Mouse (Mus musculus): ENCODE results near the gene Dync1h1. TPM values are rescaled to one million over a fixed set of nuclear protein-coding genes. Genes with fewer than 3 reads are reported as not detected.
"Not testable (repeated sequence)": the region's sequence is repeated elsewhere in the genome, so short reads cannot be mapped to it uniquely, and the experiment has no call there.

The Dync1h1 gene
- total and polyA plus RNA-seq, 3 experiments = 24.9 to 114 (median 80.1) TPM

GRCm38 (mm10) chr12:110701363-110701762 is 100.1 kb downstream of the Dync1h1 start:
- Histone ChIP-seq H3K4me1 (ENCODE audit: control insufficient read depth in 1 of 2, insufficient read depth in 2 of 2) (peaks cover 34 to 72% of the 10 kb centered on the region in 2 experiments), H3K27ac (ENCODE audit: insufficient read depth, low read depth) (peak overlapping the region; percentile 70), H3K9ac (ENCODE audit: insufficient read depth, low read depth) (peak overlapping the region; percentile 5; the same call in 1 of the 2 replicates)
- dilution Hi-C loops (cut with MboI; ENCODE audit: extremely low pct_ligation_motif_present, extremely low pct_unique_long_range_greater_than_20kb, low sequenced_read_pairs); H3K27me3 ChIP-seq (replicated peaks); H3K9me3 ChIP-seq (replicated peaks; ENCODE audit: low read length); H3K4me2 ChIP-seq (ENCODE audit: insufficient read depth, low read depth, poor library complexity, severe bottlenecking); H3K79me2 ChIP-seq (replicated peaks; ENCODE audit: control insufficient read depth, extremely low read depth, insufficient read depth, poor library complexity, severe bottlenecking); H3K36me3 ChIP-seq (replicated peaks in 1 of 2; ENCODE audit: control insufficient read depth in 1 of 2, insufficient read depth in 1 of 2, low read length in 1 of 2); in situ Hi-C loops (cut with MboI; ENCODE audit: low pct_ligation_motif_present, low pct_unique_long_range_greater_than_20kb, low sequenced_read_pairs); H3K4me3 ChIP-seq (replicated peaks in 1 of 3; ENCODE audit: low read depth in 2 of 3, low read length in 2 of 3, poor library complexity in 1 of 3): not testable (repeated sequence)
- TF ChIP-seq POLR2A (IDR thresholded peaks at IDR 0.05; ENCODE audit: low read depth, low read length) (peak; percentile 46; the same call in 1 of the 2 replicates), IRF4 (IDR thresholded peaks at IDR 0.05; ENCODE audit: low read depth, low read length) (peak; percentile 24; the same call in 1 of the 2 replicates), MYC (IDR thresholded peaks at IDR 0.05; ENCODE audit: low read depth, low read length) (peak; percentile 97), HCFC1 (IDR thresholded peaks at IDR 0.05; ENCODE audit: low read depth, low read length) (peak; percentile 32; the same call in 1 of the 2 replicates), ZMIZ1 (IDR thresholded peaks at IDR 0.05; ENCODE audit: low read depth, low read length) (peak; percentile 59), MAZ (IDR thresholded peaks at IDR 0.05; ENCODE audit: low read depth, low read length) (peak; percentile 89), TCF12 (IDR thresholded peaks at IDR 0.05; ENCODE audit: low read depth, low read length) (peak; percentile 53; the same call in 1 of the 2 replicates), ETS1 (conservative IDR thresholded peaks at IDR 0.05; ENCODE audit: low read depth, low read length) (0 out of 2 replicates have a peak, but pooled peaks have one; percentile 18), JUND (conservative IDR thresholded peaks at IDR 0.05; ENCODE audit: low read depth, low read length) (peak; percentile 90), SIN3A (IDR thresholded peaks at IDR 0.05; ENCODE audit: low read length) (peak; percentile 66), CHD2 (IDR thresholded peaks at IDR 0.05; ENCODE audit: low read length) (0 out of 2 replicates have a peak, but pooled peaks have one; percentile 47), TBP (conservative IDR thresholded peaks at IDR 0.05; ENCODE audit: low read depth, low read length) (0 out of 2 replicates have a peak, but pooled peaks have one; percentile 33), BHLHE40 (IDR thresholded peaks at IDR 0.05; ENCODE audit: low read depth, low read length) (peak; percentile 72), MAX (IDR thresholded peaks at IDR 0.05; ENCODE audit: low read length) (peak; percentile 88), MAFK (IDR thresholded peaks at IDR 0.05; ENCODE audit: insufficient replicate concordance, low read length) (peak; percentile 25; the same call in 1 of the 2 replicates)
- peak; percentile 71 for DNase-seq (ENCODE audit: extremely low read depth)

- DNase-seq (ENCODE audit: extremely low read depth) = no peak
- Histone ChIP-seq H3K36me3 (replicated peaks in 1 of 2; ENCODE audit: control insufficient read depth in 1 of 2, insufficient read depth in 1 of 2, low read length in 1 of 2) (no peaks in the 10 kb centered on the region), H3K9me3 (replicated peaks; ENCODE audit: low read length) (no peaks in the 10 kb centered on the region), H3K4me1 (ENCODE audit: control insufficient read depth in 1 of 2, insufficient read depth in 2 of 2) (peaks cover 35 to 72% of the 10 kb centered on the region in 2 experiments), H3K9ac (ENCODE audit: insufficient read depth, low read depth) (no peak within 1 kb of the TSS), H3K4me2 (ENCODE audit: insufficient read depth, low read depth, poor library complexity, severe bottlenecking) (peak within 1 kb of the TSS; percentile 59), H3K27ac (ENCODE audit: insufficient read depth, low read depth) (peak within 1 kb of the TSS; percentile 75), H3K79me2 (replicated peaks; ENCODE audit: control insufficient read depth, extremely low read depth, insufficient read depth, poor library complexity, severe bottlenecking) (0 out of 2 replicates have a peak, but pooled peaks cover under 1% of the 10 kb centered on the region), H3K27me3 (replicated peaks) (no peaks in the 10 kb centered on the region), H3K4me3 (replicated peaks in 1 of 3; ENCODE audit: low read depth in 2 of 3, low read length in 2 of 3, poor library complexity in 1 of 3) (peak within 1 kb of the TSS in 1 of 3 experiments; percentile 30)
- dilution Hi-C loops (cut with MboI; ENCODE audit: extremely low pct_ligation_motif_present, extremely low pct_unique_long_range_greater_than_20kb, low sequenced_read_pairs) (no loop called here), in situ Hi-C loops (cut with MboI; ENCODE audit: low pct_ligation_motif_present, low pct_unique_long_range_greater_than_20kb, low sequenced_read_pairs) (no loop called here)
- TF ChIP-seq ZC3H11A (IDR thresholded peaks at IDR 0.05; ENCODE audit: low read depth, low read length) (no peak), BHLHE40 (IDR thresholded peaks at IDR 0.05; ENCODE audit: low read depth, low read length) (0 out of 2 replicates have a peak, but pooled peaks have one; percentile 33), CHD1 (IDR thresholded peaks at IDR 0.05; ENCODE audit: low read depth, low read length) (no peak)
Observed at GRCm38 (mm10) chr12:110702556-110702955, 101.3 kb downstream of the Dync1h1 start, which contains the start of gene Hsp90aa1. Hsp90aa1 (minus strand) TSS chr12:110702728.

Measured in CH12.LX (cell line).